Mouse (Mus musculus) MEL (cell line): ENCODE results near the gene Tomm40l. TPM values are rescaled to one million over a fixed set of nuclear protein-coding genes. Genes with fewer than 3 reads are reported as not detected.

ENCODE experiments used
- DNase-seq: peaks from one replicate; pipeline ENCODE4 v3.0.0; 2011; ENCODE audit warnings: low read depth, low spot score
- H3K27ac ChIP-seq: 2 replicates; pipeline ENCODE4 v1.5.1; 2012; ENCODE audit warnings: low read depth, mild to moderate bottlenecking, control low read depth, low read length, moderate library complexity; ENCODE audit not compliant: control insufficient read depth
- H3K27me3 ChIP-seq, 2 experiments: fragments of 150-350 bp in 1 of 2; sonication (generic) in 1 of 2; 2 replicates each; pipeline ENCODE4 v1.6.1; 2012; ENCODE audit warnings: low read length in 2 of 2, mild to moderate bottlenecking in 2 of 2, improper control_type of control experiment in 1 of 2, moderate library complexity in 1 of 2; ENCODE audit not compliant: insufficient read depth in 2 of 2, control insufficient read depth in 1 of 2
- H3K36me3 ChIP-seq, 2 experiments: 2 replicates each; pipeline ENCODE4 v1.6.1; 2012 to 2014; ENCODE audit warnings: low read length in 2 of 2, improper control_type of control experiment in 1 of 2, inconsistent platforms in 1 of 2, mild to moderate bottlenecking in 1 of 2; ENCODE audit not compliant: insufficient read depth in 2 of 2, control insufficient read depth in 1 of 2
- H3K4me1 ChIP-seq, 2 experiments: fragments of 150-350 bp in 1 of 2; sonication (generic) in 1 of 2; 2 replicates each; pipeline ENCODE4 v1.6.1; 2012; ENCODE audit warnings: low read length in 2 of 2, improper control_type of control experiment in 1 of 2, mild to moderate bottlenecking in 1 of 2; ENCODE audit not compliant: insufficient read depth in 2 of 2, control insufficient read depth in 1 of 2
- H3K4me3 ChIP-seq, 2 experiments: fragments of 150-350 bp in 1 of 2; sonication (generic) in 1 of 2; 2 replicates each; pipeline ENCODE4 v1.5.1; 2012; ENCODE audit warnings: low read depth in 2 of 2, low read length in 2 of 2, mild to moderate bottlenecking in 2 of 2, moderate library complexity in 2 of 2, control low read depth in 1 of 2, improper control_type of control experiment in 1 of 2; ENCODE audit not compliant: control insufficient read depth in 1 of 2, insufficient read depth in 1 of 2
- H3K79me2 ChIP-seq: 2 replicates; pipeline ENCODE4 v1.6.1; 2012; ENCODE audit warnings: mild to moderate bottlenecking, low read length, moderate library complexity; ENCODE audit not compliant: control insufficient read depth, poor library complexity, insufficient read depth
- H3K9ac ChIP-seq: 2 replicates; pipeline ENCODE4 v1.6.1; 2012; ENCODE audit warnings: low read depth, mild to moderate bottlenecking, control low read depth, low read length, moderate library complexity; ENCODE audit not compliant: control insufficient read depth, poor library complexity, severe bottlenecking
- H3K9me3 ChIP-seq: fragments of 150-350 bp; sonication (generic); replicated peaks from 2 replicates; pipeline ENCODE4 v1.6.1; 2012; ENCODE audit warnings: mild to moderate bottlenecking, low read length, improper control_type of control experiment, moderate library complexity; ENCODE audit not compliant: insufficient read depth
- BHLHE40 ChIP-seq: IDR thresholded peaks from 2 replicates; pipeline ENCODE4 v1.6.1; 2012; ENCODE audit warnings: low read depth, mild to moderate bottlenecking, inconsistent platforms, low read length, improper control_type of control experiment, borderline replicate concordance
- CHD1 ChIP-seq: IDR thresholded peaks from 2 replicates; pipeline ENCODE4 v1.6.1; 2012; ENCODE audit warnings: low read depth, mild to moderate bottlenecking, inconsistent platforms, low read length, improper control_type of control experiment
- CHD2 ChIP-seq: IDR thresholded peaks from 2 replicates; pipeline ENCODE4 v1.6.1; 2011; ENCODE audit warnings: low read length, improper control_type of control experiment
- E2F4 ChIP-seq: IDR thresholded peaks from 2 replicates; pipeline ENCODE4 v1.6.1; 2011; ENCODE audit warnings: low read depth, low read length, improper control_type of control experiment, borderline replicate concordance
- ELF1 ChIP-seq: IDR thresholded peaks from 2 replicates; pipeline ENCODE4 v1.6.1; 2014; ENCODE audit warnings: low read depth, mild to moderate bottlenecking, inconsistent platforms, low read length, improper control_type of control experiment, moderate library complexity
- EP300 ChIP-seq, 2 experiments: IDR thresholded peaks; 2 replicates each; pipeline ENCODE4 v1.6.1; 2011; ENCODE audit warnings: improper control_type of control experiment in 2 of 2, low read length in 2 of 2, low read depth in 1 of 2, mild to moderate bottlenecking in 1 of 2
- GATA1 ChIP-seq: IDR thresholded peaks from 2 replicates; pipeline ENCODE4 v1.6.1; 2011; ENCODE audit warnings: low read depth, low read length, improper control_type of control experiment
- HCFC1 ChIP-seq: IDR thresholded peaks from 2 replicates; pipeline ENCODE4 v1.6.1; 2012; ENCODE audit warnings: low read depth, mild to moderate bottlenecking, inconsistent platforms, low read length, improper control_type of control experiment, moderate library complexity
- JUND ChIP-seq: IDR thresholded peaks from 2 replicates; pipeline ENCODE4 v1.6.1; 2011; ENCODE audit warnings: low read depth, mild to moderate bottlenecking, improper control_type of control experiment, low read length
- KAT2A ChIP-seq: conservative IDR thresholded peaks from 2 replicates; pipeline ENCODE4 v1.6.1; 2012; ENCODE audit warnings: low read depth, low read length, improper control_type of control experiment, inconsistent platforms
- MAFK ChIP-seq: IDR thresholded peaks from 2 replicates; pipeline ENCODE4 v1.6.1; 2011; ENCODE audit warnings: low read depth, mild to moderate bottlenecking, low read length, improper control_type of control experiment, borderline replicate concordance
- MAX ChIP-seq: IDR thresholded peaks from 2 replicates; pipeline ENCODE4 v1.6.1; 2011; ENCODE audit warnings: low read length, improper control_type of control experiment
- MAZ ChIP-seq: IDR thresholded peaks from 2 replicates; pipeline ENCODE4 v1.6.1; 2012; ENCODE audit warnings: low read depth, mild to moderate bottlenecking, inconsistent platforms, low read length, improper control_type of control experiment
- MXI1 ChIP-seq: IDR thresholded peaks from 2 replicates; pipeline ENCODE4 v1.6.1; 2011; ENCODE audit warnings: mild to moderate bottlenecking, low read depth, low read length, improper control_type of control experiment
- MYB ChIP-seq: IDR thresholded peaks from 2 replicates; pipeline ENCODE4 v1.6.1; 2011; ENCODE audit warnings: mild to moderate bottlenecking, low read depth, low read length, improper control_type of control experiment
- NELFE ChIP-seq: IDR thresholded peaks from 2 replicates; pipeline ENCODE4 v1.6.1; 2011; ENCODE audit warnings: low read depth, low read length, improper control_type of control experiment
- NRF1 ChIP-seq: IDR thresholded peaks from 2 replicates; pipeline ENCODE4 v1.6.1; 2014; ENCODE audit warnings: low read depth, mild to moderate bottlenecking, inconsistent platforms, low read length, improper control_type of control experiment, moderate library complexity; ENCODE audit not compliant: poor library complexity, insufficient read depth, severe bottlenecking
- POLR2A ChIP-seq, 2 experiments: IDR thresholded peaks; 2 replicates each; pipeline ENCODE4 v1.6.1; 2011 to 2012; ENCODE audit warnings: low read length in 2 of 2, mild to moderate bottlenecking in 2 of 2, control low read depth in 1 of 2, improper control_type of control experiment in 1 of 2, low read depth in 1 of 2, moderate library complexity in 1 of 2; ENCODE audit not compliant: control insufficient read depth in 1 of 2, insufficient read depth in 1 of 2, poor library complexity in 1 of 2
- POLR2AphosphoS2 ChIP-seq: IDR thresholded peaks from 2 replicates; pipeline ENCODE4 v1.6.1; 2011; ENCODE audit warnings: low read length, improper control_type of control experiment
- RAD21 ChIP-seq: IDR thresholded peaks from 2 replicates; pipeline ENCODE4 v1.6.1; 2011; ENCODE audit warnings: mild to moderate bottlenecking, low read depth, low read length, improper control_type of control experiment
- RCOR1 ChIP-seq: IDR thresholded peaks from 2 replicates; pipeline ENCODE4 v1.6.1; 2012; ENCODE audit warnings: low read depth, mild to moderate bottlenecking, inconsistent platforms, low read length, improper control_type of control experiment
- SIN3A ChIP-seq: IDR thresholded peaks from 2 replicates; pipeline ENCODE4 v1.6.1; 2012; ENCODE audit warnings: low read length, improper control_type of control experiment, inconsistent platforms
- SMC3 ChIP-seq: IDR thresholded peaks from 2 replicates; pipeline ENCODE4 v1.6.1; 2011; ENCODE audit warnings: low read depth, low read length, improper control_type of control experiment
- TAL1 ChIP-seq: IDR thresholded peaks from 2 replicates; pipeline ENCODE4 v1.6.1; 2012; ENCODE audit warnings: mild to moderate bottlenecking, inconsistent platforms, low read length, moderate library complexity, mixed read lengths
- UBTF ChIP-seq: IDR thresholded peaks from 2 replicates; pipeline ENCODE4 v1.6.1; 2012; ENCODE audit warnings: low read depth, mild to moderate bottlenecking, inconsistent platforms, low read length, improper control_type of control experiment, moderate library complexity, borderline replicate concordance; ENCODE audit not compliant: insufficient read depth
- USF1 ChIP-seq: IDR thresholded peaks from 2 replicates; pipeline ENCODE4 v1.6.1; 2014; ENCODE audit warnings: low read depth, mild to moderate bottlenecking, inconsistent platforms, low read length, improper control_type of control experiment, moderate library complexity
- USF2 ChIP-seq, 2 experiments: IDR thresholded peaks; 2 replicates each; pipeline ENCODE4 v1.6.1; 2011 to 2012; ENCODE audit warnings: improper control_type of control experiment in 2 of 2, low read length in 2 of 2, borderline replicate concordance in 1 of 2, inconsistent platforms in 1 of 2, low read depth in 1 of 2, mild to moderate bottlenecking in 1 of 2; ENCODE audit not compliant: insufficient read depth in 1 of 2
- ZC3H11A ChIP-seq: IDR thresholded peaks from 2 replicates; pipeline ENCODE4 v1.6.1; 2012; ENCODE audit warnings: low read depth, mild to moderate bottlenecking, inconsistent platforms, low read length, improper control_type of control experiment
- ZKSCAN1 ChIP-seq: IDR thresholded peaks from 2 replicates; pipeline ENCODE4 v1.6.1; 2012; ENCODE audit warnings: low read depth, mild to moderate bottlenecking, inconsistent platforms, low read length, improper control_type of control experiment, moderate library complexity
- ZNF384 ChIP-seq: IDR thresholded peaks from 2 replicates; pipeline ENCODE4 v1.6.1; 2012; ENCODE audit warnings: low read depth, mild to moderate bottlenecking, inconsistent platforms, low read length, improper control_type of control experiment
- polyA plus RNA-seq, 2 experiments: library from polyadenylated mRNA; stranded (reverse) in 1 of 2; unstranded in 1 of 2; fragments of >175 nt in 1 of 2; fragments of >200 nt in 1 of 2; gene quantifications; 2 replicates each; pipeline versions ENCODE4 v1.2.1 to v1.2.4; 2012; ENCODE audit warnings: low replicate concordance in 2 of 2, low read depth in 1 of 2; ENCODE audit not compliant: insufficient read length in 2 of 2, insufficient read depth in 1 of 2, missing spikeins in 1 of 2
- total RNA-seq: library from RNA; depleted of rRNA; stranded (reverse); fragments of 300-350 nt; gene quantifications from 2 replicates; pipeline ENCODE4 v1.2.3, GENCODE M21; 2012

Tomm40l gene
- total and polyA plus RNA-seq, 3 experiments: 40.7 to 43.4 TPM; not detected in 1

DNA sequence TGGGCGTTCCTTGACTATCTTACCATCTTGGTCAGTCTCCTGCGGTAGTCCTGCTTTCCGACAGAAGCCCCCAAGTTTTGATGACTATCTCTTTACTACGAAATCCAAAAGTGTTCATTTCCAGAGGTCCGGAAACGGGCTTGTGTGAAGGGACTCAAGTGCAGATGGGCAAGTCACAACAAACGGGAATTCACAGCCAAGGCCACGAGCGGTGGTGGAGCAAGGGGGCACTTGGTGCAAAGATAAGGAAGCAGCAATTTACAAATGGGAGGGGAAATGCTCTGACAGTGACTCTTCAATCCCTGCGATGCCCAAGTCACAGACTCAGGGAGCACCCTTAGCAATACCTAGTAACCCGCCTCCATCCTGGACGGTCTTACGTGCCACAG, 25.1 kb upstream of the Tomm40l start:
- Histone ChIP-seq H3K4me1 (peaks cover 2 to 21% of the 10 kb centered on the region in 2 experiments; a peak in 3 of 4 replicates), H3K27me3 (no peaks in the 10 kb centered on the region; a peak in 1 of 4 replicates), H3K9me3 (no peaks in the 10 kb centered on the region)
- TF ChIP-seq ELF1: no peak
- TF ChIP-seq E2F4: no peak
- no peak for TF ChIP-seq USF1
- TF ChIP-seq EP300 (IDR thresholded peaks at IDR 0.05; ENCODE audit: low read depth in 1 of 2, low read length in 2 of 2): no peak
- no peak for TF ChIP-seq CHD2
- no peak for TF ChIP-seq MAX
- TF ChIP-seq POLR2A (IDR thresholded peaks at IDR 0.05; ENCODE audit: control insufficient read depth in 1 of 2, insufficient read depth in 1 of 2, low read depth in 1 of 2, low read length in 2 of 2, poor library complexity in 1 of 2): no peak
- TF ChIP-seq UBTF: no peak
- TF ChIP-seq CHD1: peak; percentile 15; the same call in 1 of the 2 replicates
- TF ChIP-seq MAZ: no peak
- TF ChIP-seq GATA1: 0 out of 2 replicates have a peak, but pooled peaks have one; percentile 37
- no peak for TF ChIP-seq MAFK
- no peak for TF ChIP-seq JUND
- no peak for TF ChIP-seq KAT2A
- no peak for TF ChIP-seq MXI1
- TF ChIP-seq ZKSCAN1: no peak
- no peak for TF ChIP-seq RAD21
- TF ChIP-seq SIN3A: no peak; the same call in 1 of the 2 replicates
- TF ChIP-seq, all 39 proteins: peak for 2
- DNase-seq: no peak
- Histone ChIP-seq H3K9ac (peak overlapping the region; percentile 72), H3K27ac (peak overlapping the region; percentile 78), H3K4me3 (peak overlapping the region; percentile 69 to 71), H3K36me3 (peaks cover 0 to 12% of the 10 kb centered on the region in 2 experiments; a peak in 2 of 4 replicates), H3K79me2 (peaks cover 11% of the 10 kb centered on the region)

DNA sequence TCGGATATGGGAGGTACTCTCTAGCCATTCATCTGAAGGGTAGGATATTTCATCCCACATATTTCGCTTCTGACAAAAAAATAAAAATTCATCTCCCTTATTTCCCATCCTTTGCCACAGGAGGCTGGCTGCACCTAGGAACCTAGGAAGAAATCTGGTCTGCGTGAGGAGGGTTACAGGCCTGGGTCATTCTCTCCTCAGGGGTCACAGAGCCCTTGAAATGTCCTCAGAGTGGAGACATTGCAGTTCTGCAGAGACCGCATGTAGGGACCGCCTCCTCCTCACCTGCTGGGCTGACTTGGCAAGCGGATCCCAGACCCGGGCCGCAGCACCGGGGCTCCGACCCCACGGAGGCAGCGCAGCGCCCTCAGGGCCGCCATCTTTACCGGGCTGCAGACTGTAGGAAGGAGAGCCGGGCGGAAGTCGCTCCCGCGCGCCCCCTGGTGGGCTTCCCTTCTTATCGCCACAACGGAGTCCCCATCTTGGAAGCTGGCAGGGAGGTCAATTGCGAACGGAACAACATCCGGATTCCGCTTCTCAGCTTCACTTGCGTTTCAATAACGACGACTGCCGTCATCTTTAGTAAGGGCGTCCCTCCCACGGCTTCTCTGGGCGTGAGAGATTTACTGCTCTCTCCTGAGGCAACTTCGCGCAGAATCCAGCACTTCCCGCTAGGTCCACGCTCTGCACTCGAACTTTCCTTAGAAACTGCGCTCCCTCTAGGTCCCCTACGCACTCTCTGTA, 24.6 kb upstream of the Tomm40l start:
- H3K9me3 ChIP-seq: no peaks in the 10 kb centered on the region
- peaks cover 0 to 12% of the 10 kb centered on the region in 2 experiments; a peak in 2 of 4 replicates for H3K36me3 ChIP-seq
- H3K4me1 ChIP-seq: peaks cover 2 to 21% of the 10 kb centered on the region in 2 experiments; a peak in 3 of 4 replicates
- peaks cover 11% of the 10 kb centered on the region for H3K79me2 ChIP-seq
- H3K9ac ChIP-seq: peak overlapping the region; percentile 86
- H3K4me3 ChIP-seq: peak overlapping the region; percentile 77 to 88
- H3K27me3 ChIP-seq: no peaks in the 10 kb centered on the region; a peak in 1 of 4 replicates
- peak overlapping the region; percentile 78 for H3K27ac ChIP-seq
- peak; percentile 100 for DNase-seq
- TF ChIP-seq TAL1: no peak
- no peak for TF ChIP-seq ZC3H11A
- peak; percentile 96 for TF ChIP-seq ELF1
- TF ChIP-seq HCFC1: peak; percentile 96
- TF ChIP-seq NRF1: peak; percentile 66
- no peak for TF ChIP-seq USF2 (IDR thresholded peaks at IDR 0.05; ENCODE audit: borderline replicate concordance in 1 of 2, insufficient read depth in 1 of 2, low read depth in 1 of 2, low read length in 2 of 2)
- TF ChIP-seq JUND: no peak
- TF ChIP-seq SMC3: peak; percentile 47; the same call in 1 of the 2 replicates
- no peak for TF ChIP-seq CHD1
- TF ChIP-seq NELFE: peak; percentile 83
- peak; percentile 83 for TF ChIP-seq RCOR1
- TF ChIP-seq MYB: no peak
- TF ChIP-seq POLR2A (IDR thresholded peaks at IDR 0.05; ENCODE audit: control insufficient read depth in 1 of 2, insufficient read depth in 1 of 2, low read depth in 1 of 2, low read length in 2 of 2, poor library complexity in 1 of 2): peak; percentile 93 to 99
- TF ChIP-seq ZNF384: no peak
- TF ChIP-seq MXI1: peak; percentile 62; the same call in 1 of the 2 replicates
- TF ChIP-seq BHLHE40: no peak
- TF ChIP-seq POLR2AphosphoS2: no peak
- peak; percentile 75 for TF ChIP-seq GATA1
- no peak for TF ChIP-seq ZKSCAN1
- no peak for TF ChIP-seq MAX
